Mouse (Mus musculus) thymus, adult 2 months (tissue): ENCODE results near the gene Neurog3. TPM values are rescaled to one million over a fixed set of nuclear protein-coding genes. Genes with fewer than 3 reads are reported as not detected.

Source experiments
- DNase-seq: peaks from one replicate; pipeline ENCODE4 v3.0.0; 2021
- H3K27ac ChIP-seq: fragments of 200-500 bp; 2 replicates; pipeline ENCODE4 v1.5.1; 2012; ENCODE audit warnings: low read length, control low read depth; ENCODE audit not compliant: control insufficient read depth, insufficient read depth
- H3K27me3 ChIP-seq: fragments of 200-500 bp; 2 replicates; pipeline ENCODE4 v1.6.1; 2012; ENCODE audit warnings: mild to moderate bottlenecking, low read length, moderate library complexity, mixed read lengths; ENCODE audit not compliant: control insufficient read depth, insufficient read depth
- H3K36me3 ChIP-seq: fragments of 200-500 bp; 2 replicates; pipeline ENCODE4 v1.6.1; 2012; ENCODE audit warnings: mild to moderate bottlenecking, low read length, moderate library complexity; ENCODE audit not compliant: control insufficient read depth, insufficient read depth
- H3K4me1 ChIP-seq: fragments of 200-500 bp; replicated peaks from 2 replicates; pipeline ENCODE4 v1.6.1; 2012; ENCODE audit warnings: low read length; ENCODE audit not compliant: control insufficient read depth, insufficient read depth
- H3K4me3 ChIP-seq: fragments of 200-500 bp; 2 replicates; pipeline ENCODE4 v1.5.1; 2012; ENCODE audit warnings: mild to moderate bottlenecking, low read length, control low read depth, moderate library complexity; ENCODE audit not compliant: control insufficient read depth, insufficient read depth
- CTCF ChIP-seq: fragments of 200-500 bp; IDR thresholded peaks from 2 replicates; pipeline ENCODE4 v1.5.1; 2012; ENCODE audit warnings: mild to moderate bottlenecking, control low read depth, low read length, moderate library complexity, borderline replicate concordance; ENCODE audit not compliant: control insufficient read depth, poor library complexity, insufficient read depth; ENCODE audit errors: extremely low read depth
- POLR2A ChIP-seq: fragments of 200-500 bp; IDR thresholded peaks from 2 replicates; pipeline ENCODE4 v1.6.1; 2012; ENCODE audit warnings: mild to moderate bottlenecking, low read length, control low read depth, moderate library complexity; ENCODE audit not compliant: control insufficient read depth, poor library complexity, insufficient read depth; ENCODE audit errors: extremely low read depth
- WGBS: fragments of 180-500 bp; shearing (Covaris S2); methylation state at CpG from one replicate; pipeline ENCODE4 v1.1.7; 2018; 5-methylcytosine and 5-hydroxymethylcytosine counted together
- polyA plus RNA-seq: library from polyadenylated mRNA; depleted of rRNA; stranded (reverse); fragments of >200 nt; gene quantifications from 2 replicates; pipeline ENCODE4 v1.2.3, GENCODE M21; 2012

Neurog3 gene
- polyA plus RNA-seq, 1 experiment = 0.22 TPM

DNA sequence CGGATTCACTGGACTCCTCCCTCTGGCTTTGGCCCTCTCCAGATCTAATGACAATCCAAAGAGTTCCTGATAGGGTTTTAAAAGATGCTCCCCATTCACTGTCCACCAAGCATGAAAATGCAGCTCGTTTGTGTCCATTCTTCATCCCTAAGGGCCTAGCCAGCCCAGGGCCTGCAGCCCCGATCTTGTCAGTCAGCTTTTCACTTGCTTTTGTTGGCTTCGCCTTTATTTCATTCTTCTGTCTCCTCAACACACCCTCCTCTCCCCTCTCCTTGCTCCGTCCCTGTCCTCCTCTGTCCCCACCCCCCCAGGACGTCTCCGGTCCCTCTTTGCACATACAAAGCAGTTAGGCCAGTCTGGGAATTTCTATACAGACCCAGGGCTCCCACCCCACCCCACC, 17.0 kb downstream of the Neurog3 start:
- no peak for DNase-seq
- no peaks in the 10 kb centered on the region for H3K4me1 ChIP-seq
- H3K4me3 ChIP-seq = no peak overlapping the region
- H3K27me3 ChIP-seq = no peaks in the 10 kb centered on the region
- no peaks in the 10 kb centered on the region for H3K36me3 ChIP-seq
- H3K27ac ChIP-seq = no peak overlapping the region
- TF ChIP-seq POLR2A = no peak
- WGBS = 75% methylated on average over 7 of the region's 7 CpGs

- 27% methylated on average over 10 of the region's 10 CpGs for WGBS
- Histone ChIP-seq H3K4me3 (no peak overlapping the region), H3K4me1 (no peaks in the 10 kb centered on the region), H3K27ac (no peak overlapping the region), H3K27me3 (no peaks in the 10 kb centered on the region), H3K36me3 (no peaks in the 10 kb centered on the region)
- no peak for DNase-seq
- TF ChIP-seq CTCF = no peak
- no peak for TF ChIP-seq POLR2A
Observed at GRCm38 (mm10) chr10:62162410-62162809, 29.5 kb downstream of the Neurog3 start.

DNA sequence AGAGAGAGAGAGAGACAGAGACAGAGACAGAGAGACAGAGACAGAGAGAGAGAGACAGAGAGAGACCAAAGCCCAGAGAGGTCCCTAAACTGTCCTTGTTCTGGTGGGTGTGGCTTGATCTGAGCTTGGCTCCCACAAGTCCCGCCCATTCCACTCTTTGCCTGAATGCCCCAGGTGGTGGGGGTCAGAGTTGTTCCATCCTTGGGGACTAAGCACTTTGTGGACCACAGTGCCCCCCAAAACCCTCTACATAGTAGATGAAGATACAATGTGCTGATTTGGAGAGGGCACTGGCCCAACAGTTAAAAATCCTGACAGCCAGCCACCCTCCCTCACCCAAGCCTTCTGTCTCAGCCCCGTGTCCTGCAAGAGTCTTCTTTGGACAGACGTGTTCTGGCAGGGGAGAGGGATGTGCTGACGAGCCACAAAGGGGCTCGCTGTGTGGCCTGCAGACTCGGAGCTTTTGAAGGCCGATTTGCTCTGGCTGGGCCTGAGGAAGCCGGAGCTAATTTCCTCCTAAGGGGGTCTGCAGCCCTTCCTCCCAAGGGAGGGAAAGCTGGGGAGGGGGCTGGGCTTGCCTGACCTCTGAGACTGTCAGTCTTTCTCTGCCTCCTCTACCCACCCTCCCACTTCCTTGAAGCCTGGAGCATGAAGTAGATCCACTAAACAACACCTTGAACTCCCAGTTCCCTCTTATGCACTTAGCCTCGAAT, 40.1 kb downstream of the Neurog3 start:
- Histone ChIP-seq H3K27me3 (no peaks in the 10 kb centered on the region), H3K36me3 (no peaks in the 10 kb centered on the region), H3K4me1 (no peaks in the 10 kb centered on the region), H3K4me3 (no peak overlapping the region), H3K27ac (no peak overlapping the region)
- WGBS = 50% methylated on average over 9 of the region's 9 CpGs
- DNase-seq = no peak
- TF ChIP-seq POLR2A = no peak
- no peak for TF ChIP-seq CTCF

GRCm38 (mm10) chr10:62173941-62174448, 41.1 kb downstream of the Neurog3 start:
- no peaks in the 10 kb centered on the region for H3K36me3 ChIP-seq
- H3K4me1 ChIP-seq = no peaks in the 10 kb centered on the region
- WGBS = 93% methylated on average over 9 of the region's 9 CpGs
- H3K4me3 ChIP-seq = no peak overlapping the region
- no peak for TF ChIP-seq CTCF
- no peak for TF ChIP-seq POLR2A
- no peak overlapping the region for H3K27ac ChIP-seq
- H3K27me3 ChIP-seq = no peaks in the 10 kb centered on the region
- DNase-seq = no peak

GRCm38 (mm10) chr10:62174533-62175313, 41.8 kb downstream of the Neurog3 start:
- Histone ChIP-seq H3K4me1 (no peaks in the 10 kb centered on the region), H3K27me3 (no peaks in the 10 kb centered on the region), H3K27ac (no peak overlapping the region), H3K4me3 (no peak overlapping the region), H3K36me3 (no peaks in the 10 kb centered on the region)
- no peak for TF ChIP-seq CTCF
- no peak for TF ChIP-seq POLR2A
- no peak for DNase-seq
- 87% methylated on average over 15 of the region's 15 CpGs for WGBS

DNA sequence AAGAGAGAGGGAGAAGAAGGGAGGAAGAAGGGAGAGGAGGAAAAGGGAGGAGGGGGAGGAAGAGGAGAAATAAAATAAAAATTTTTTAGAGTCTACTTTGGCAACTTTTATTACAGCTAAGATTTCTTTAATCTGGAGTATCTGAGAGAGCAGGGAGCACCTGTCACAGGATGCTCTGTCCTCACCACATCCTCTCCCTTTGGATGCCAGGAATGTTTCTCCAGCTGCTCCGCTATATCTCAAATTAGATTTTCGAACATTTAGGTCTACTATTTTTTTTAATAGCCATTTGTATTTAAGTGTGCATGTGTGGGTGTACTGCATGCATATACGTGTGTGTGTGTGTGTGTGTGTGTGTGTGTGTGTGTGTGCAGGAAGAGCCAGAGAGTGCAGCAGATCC, 47.1 kb downstream of the Neurog3 start:
- H3K27me3 ChIP-seq = no peaks in the 10 kb centered on the region
- DNase-seq = no peak
- no peaks in the 10 kb centered on the region for H3K36me3 ChIP-seq
- no peak overlapping the region for H3K27ac ChIP-seq
- H3K4me3 ChIP-seq = no peak overlapping the region
- TF ChIP-seq POLR2A = no peak
- WGBS = 90% methylated on average over 3 of the region's 3 CpGs
- no peaks in the 10 kb centered on the region for H3K4me1 ChIP-seq

- Histone ChIP-seq H3K4me3 (no peak overlapping the region), H3K27ac (no peak overlapping the region), H3K36me3 (no peaks in the 10 kb centered on the region), H3K27me3 (no peaks in the 10 kb centered on the region), H3K4me1 (no peaks in the 10 kb centered on the region)
- DNase-seq = no peak
- no peak for TF ChIP-seq CTCF
- no peak for TF ChIP-seq POLR2A
- 67% methylated on average over 3 of the region's 3 CpGs for WGBS
Observed at GRCm38 (mm10) chr10:62181701-62182100, 48.8 kb downstream of the Neurog3 start.
